Comparison of ENCODE assay signal across 26 mouse cellular contexts in the genomic region with DNA sequence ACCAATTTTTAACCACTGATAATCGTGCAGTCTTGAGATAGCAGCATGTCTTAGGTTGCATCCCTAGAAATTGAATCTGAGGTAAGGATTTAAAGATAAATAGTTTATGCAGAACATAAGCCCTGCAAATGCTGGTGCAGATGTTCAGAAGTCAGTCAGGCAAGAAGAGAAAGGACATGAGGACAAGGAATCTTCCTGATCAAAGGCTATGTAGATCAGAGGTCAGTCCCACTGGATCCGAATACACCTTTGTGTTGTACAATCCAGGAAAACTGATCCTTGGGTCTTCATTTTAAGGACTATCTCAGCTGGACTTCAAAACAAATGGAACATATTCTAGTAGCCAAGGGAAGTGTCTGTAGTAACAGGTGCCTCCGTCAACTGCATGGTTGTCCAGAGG.
"Had no signal": no experiment of that assay in that cellular context is flagged by ENCODE, and none has a peak within 500 bp of the region (broad histone marks: within the 10 kb centered on the region; RNA-seq: fewer than 3 reads in every experiment).

No protein-coding gene starts in this region.

- H3K27ac ChIP-seq: heart, embryonic 10.5 days; heart, embryonic 13.5 days; heart, embryonic 15.5 days; hindbrain, embryonic 10.5 days; hindbrain, embryonic 12.5 days; hindbrain, embryonic 13.5 days; hindbrain, embryonic 14.5 days; hindbrain, embryonic 15.5 days; hindbrain, postnatal 0 days; intestine, embryonic 15.5 days; kidney, embryonic 15.5 days; kidney, postnatal 0 days; layer of hippocampus, adult 2 months; left cerebral cortex, adult 2 months had no signal

- H3K4me1 ChIP-seq: heart, embryonic 10.5 days; heart, embryonic 12.5 days; heart, embryonic 13.5 days; heart, embryonic 15.5 days; hindbrain, embryonic 10.5 days; hindbrain, embryonic 12.5 days; hindbrain, embryonic 13.5 days; hindbrain, embryonic 15.5 days; intestine, embryonic 15.5 days; kidney, embryonic 15.5 days had no signal

- H3K9ac ChIP-seq: heart, embryonic 12.5 days; heart, embryonic 13.5 days; heart, embryonic 15.5 days; hindbrain, embryonic 12.5 days; hindbrain, embryonic 13.5 days; hindbrain, embryonic 14.5 days; hindbrain, embryonic 15.5 days; intestine, embryonic 15.5 days; kidney, embryonic 15.5 days had no signal

- H3K36me3 ChIP-seq: heart, embryonic 10.5 days; heart, embryonic 12.5 days; heart, embryonic 13.5 days; heart, embryonic 15.5 days; hindbrain, embryonic 10.5 days; hindbrain, embryonic 12.5 days; hindbrain, embryonic 13.5 days; hindbrain, embryonic 15.5 days; intestine, embryonic 15.5 days; kidney, embryonic 15.5 days had no signal

- H3K27me3 ChIP-seq: heart, embryonic 12.5 days; heart, embryonic 13.5 days; heart, embryonic 15.5 days; hindbrain, embryonic 12.5 days; hindbrain, embryonic 13.5 days; hindbrain, embryonic 15.5 days; intestine, embryonic 15.5 days; kidney, embryonic 15.5 days had no signal

- H3K4me3 ChIP-seq: heart, embryonic 10.5 days; heart, embryonic 12.5 days; heart, embryonic 13.5 days; heart, embryonic 15.5 days; hindbrain, embryonic 10.5 days; hindbrain, embryonic 12.5 days; hindbrain, embryonic 13.5 days; hindbrain, embryonic 15.5 days; intestine, embryonic 15.5 days; kidney, embryonic 15.5 days; layer of hippocampus, adult 2 months; left cerebral cortex, adult 2 months had no signal

- H3K9me3 ChIP-seq: heart, embryonic 10.5 days; heart, embryonic 12.5 days; heart, embryonic 13.5 days; heart, embryonic 15.5 days; hindbrain, embryonic 10.5 days; hindbrain, embryonic 12.5 days; hindbrain, embryonic 13.5 days; hindbrain, embryonic 15.5 days; intestine, embryonic 15.5 days; kidney, embryonic 15.5 days had no signal

- DNase-seq: heart, postnatal 10 days; heart, postnatal 14 days; heart, postnatal 36 days; heart, postnatal 4 days; layer of hippocampus, adult 9-11 months; layer of hippocampus, postnatal 36 days had no signal

- ATAC-seq: hindbrain, embryonic 16.5 days; hindbrain, postnatal 0 days; inflammation-experienced regulatory T-cells, adult 6 months; intestine, embryonic 15.5 days; intestine, embryonic 16.5 days; intestine, postnatal 0 days had no signal

- H3K4me2 ChIP-seq: heart, embryonic 11.5 days; heart, embryonic 12.5 days; heart, embryonic 13.5 days; heart, embryonic 15.5 days; hindbrain, embryonic 12.5 days; hindbrain, embryonic 13.5 days; hindbrain, embryonic 14.5 days; hindbrain, embryonic 15.5 days; intestine, embryonic 15.5 days; kidney, embryonic 15.5 days had no signal
